Mouse (Mus musculus) adrenal gland, postnatal 14 days (tissue): ENCODE measurements at regions not wholly inside any gene's neighbourhood (a gene's known extent, or its start where the extent isn't known, plus 50 kb on each side); places are given as distances from the start of the nearest gene placed in this dataset.

Experiments used
- DNase-seq: peaks from one replicate; pipeline ENCODE4 v3.0.0; 2021; ENCODE audit warnings: mixed read lengths

GRCm38 (mm10) chr13:112002661-112003347, 194.0 kb upstream of the Map3k1 start:
- DNase-seq, result peak; percentile 59

GRCm38 (mm10) chr13:112003445-112003844, 194.7 kb upstream of the Map3k1 start:
- DNase-seq, result no peak

GRCm38 (mm10) chr13:112004126-112004525, 195.3 kb upstream of the Map3k1 start:
- no peak for DNase-seq

GRCm38 (mm10) chr13:112005421-112005820, 196.6 kb upstream of the Map3k1 start:
- no peak for DNase-seq

- no peak for DNase-seq
Observed at GRCm38 (mm10) chr13:112008806-112009205, 200.0 kb upstream of the Map3k1 start.

- DNase-seq, result no peak
Observed at GRCm38 (mm10) chr13:112009288-112009687, 200.5 kb upstream of the Map3k1 start.

- DNase-seq, result no peak
Observed at GRCm38 (mm10) chr13:112010464-112010863, 201.7 kb upstream of the Map3k1 start.

- DNase-seq, result no peak
Observed at GRCm38 (mm10) chr13:112012640-112013039, 203.8 kb upstream of the Map3k1 start.

- DNase-seq, result no peak
Observed at GRCm38 (mm10) chr13:112015083-112015482, 206.3 kb upstream of the Map3k1 start.

GRCm38 (mm10) chr13:112016280-112016679, 207.5 kb upstream of the Map3k1 start:
- DNase-seq, result no peak

- peak; percentile 75 for DNase-seq
Observed at GRCm38 (mm10) chr13:112018497-112019281, 209.9 kb upstream of the Map3k1 start.

- no peak for DNase-seq
Observed at GRCm38 (mm10) chr13:112019575-112019974, 210.8 kb upstream of the Map3k1 start.

GRCm38 (mm10) chr13:112023171-112023570, 214.4 kb upstream of the Map3k1 start:
- DNase-seq, result peak; percentile 71

- peak; percentile 49 for DNase-seq
Observed at GRCm38 (mm10) chr13:112024667-112025585, 216.1 kb upstream of the Map3k1 start.

- DNase-seq, result peak; percentile 40
Observed at GRCm38 (mm10) chr13:112025586-112025950, 216.8 kb upstream of the Map3k1 start.

GRCm38 (mm10) chr13:112027736-112028135, 218.9 kb upstream of the Map3k1 start:
- DNase-seq, result no peak

GRCm38 (mm10) chr13:112031061-112031460, 222.3 kb upstream of the Map3k1 start:
- no peak for DNase-seq

- no peak for DNase-seq
Observed at GRCm38 (mm10) chr13:112031631-112032320, 223.0 kb upstream of the Map3k1 start.

- DNase-seq, result no peak
Observed at GRCm38 (mm10) chr13:112037731-112038380, 229.1 kb upstream of the Map3k1 start.

GRCm38 (mm10) chr13:112038556-112039304, 229.9 kb upstream of the Map3k1 start:
- DNase-seq, result no peak
